Mouse (Mus musculus) heart, adult 8-10 months (tissue): Measurements from ENCODE around the gene Vmn1r135. TPM values are rescaled to one million over a fixed set of nuclear protein-coding genes. Genes with fewer than 3 reads are reported as not detected.
"Not testable (repeated sequence)": the region's sequence is repeated elsewhere in the genome, so short reads cannot be mapped to it uniquely, and the experiment has no call there.

Source experiments
- DNase-seq: peaks from one replicate; pipeline ENCODE4 v3.0.0; 2022; ENCODE audit warnings: low spot score
- total RNA-seq, 4 experiments: library from RNA; stranded (reverse); gene quantifications; 2 replicates each; pipeline ENCODE4 v1.2.4; 2022

The Vmn1r135 gene
- total RNA-seq, result not detected

GRCm38 (mm10) chr7:21832051-21832450, at the start of gene Vmn1r135:
TSS of gene Vmn1r135 (plus strand) at chr7:21832351.
- not testable (repeated sequence) for DNase-seq

DNA sequence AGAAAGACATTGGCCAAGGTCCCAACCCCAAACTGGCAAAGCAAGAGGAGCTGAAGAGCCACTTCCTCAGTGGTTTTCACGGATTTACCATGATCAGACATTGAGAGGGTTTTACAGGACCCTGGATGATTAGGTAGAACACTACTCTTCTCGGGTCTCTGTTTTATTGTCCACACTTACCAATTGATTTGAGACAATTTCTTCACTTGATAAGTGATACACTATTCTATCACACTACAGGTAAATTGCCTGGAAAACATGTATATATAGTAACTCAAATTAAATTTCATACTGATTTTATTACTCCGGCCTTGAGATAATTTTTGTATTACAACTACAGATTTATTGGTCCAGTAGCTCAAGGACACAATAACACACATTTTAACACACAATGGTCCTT, 35.5 kb upstream of the Vmn1r135 start, which contains the start of gene Gm4177:
Gene Gm4177, minus strand, starts transcription at position 101 of the 400 bp plus-strand sequence.
- not testable (repeated sequence) for DNase-seq

DNA sequence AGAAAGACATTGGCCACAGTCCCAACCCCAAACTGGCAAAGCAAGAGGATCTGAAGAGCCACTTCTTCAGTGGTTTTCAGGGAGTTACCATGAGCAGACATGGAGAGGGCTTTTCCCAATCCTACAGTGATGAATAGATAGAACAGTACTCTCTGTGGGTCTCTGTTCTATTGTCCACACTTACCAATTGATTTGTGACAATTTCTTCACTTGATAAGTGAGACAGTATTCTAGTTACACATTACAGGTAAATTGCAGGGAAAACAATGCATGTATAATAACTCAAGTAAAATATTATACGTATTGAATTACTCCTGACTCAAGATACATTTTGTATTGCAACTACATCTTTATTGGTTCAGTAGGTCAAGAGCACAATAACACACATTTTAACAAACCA, 12.0 kb downstream of the Vmn1r135 start, which contains the start of gene Gm5725:
Gene Gm5725, minus strand, starts transcription at position 101 of the 400 bp plus-strand sequence.
- not testable (repeated sequence) for DNase-seq

Other genes starting within 250 kb of the Vmn1r135 start
- gene Vmn1r132, start 218.3 kb upstream of the Vmn1r135 start, total RNA-seq, result not detected
- not detected for gene Gm4175, start 70.9 kb upstream of the Vmn1r135 start, total RNA-seq
- gene Gm4177, start 35.6 kb upstream of the Vmn1r135 start, total RNA-seq, result not detected
- gene Gm5725, start 11.9 kb downstream of the Vmn1r135 start, total RNA-seq, result not detected
- not detected for gene Gm5891, start 88.9 kb downstream of the Vmn1r135 start, total RNA-seq
- not detected for gene Vmn1r137, start 162.2 kb downstream of the Vmn1r135 start, total RNA-seq
- gene Vmn1r138, start 196.5 kb downstream of the Vmn1r135 start, total RNA-seq, result not detected
- gene Gm6176, start 224.0 kb downstream of the Vmn1r135 start, total RNA-seq, result not detected
- not detected for gene Vmn1r139, start 236.7 kb downstream of the Vmn1r135 start, total RNA-seq